Comparison of ENCODE assay signal across 8 mouse cellular contexts in the genomic region with DNA sequence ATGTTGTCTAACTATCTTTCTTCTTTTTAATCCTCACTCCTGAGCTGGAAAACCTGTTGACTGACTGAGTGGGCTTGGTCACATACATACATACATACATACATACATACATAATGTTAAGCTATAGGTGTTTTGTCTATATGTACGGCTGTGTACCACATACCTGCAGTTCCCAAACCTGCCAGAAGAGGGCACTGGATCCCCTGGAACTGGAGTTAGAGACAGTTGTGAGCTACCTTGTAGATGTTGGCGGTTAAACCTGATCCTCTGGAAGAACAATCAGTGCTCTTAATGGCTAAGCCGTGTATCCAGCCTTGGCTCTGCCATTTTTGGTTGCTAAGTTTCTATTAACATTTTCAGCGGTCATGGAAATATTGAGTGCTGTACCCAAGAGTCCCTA. TPM values are rescaled to one million over a fixed set of nuclear protein-coding genes. Genes with fewer than 3 reads are reported as not detected.
DNase-seq lines count a peak whose midpoint lies in the region; ATAC-seq and TF ChIP-seq lines count a peak whose summit lies in the region.

No protein-coding gene starts in this region.

- H3K27me3 ChIP-seq in Patski = no peaks in the 10 kb centered on the region

- POLR2A ChIA-PET in Patski (lab: Charles Lee) = no interaction called here

- peak; percentile 18 to 65 for DNase-seq in frontal cortex, adult 2 months (ENCODE audit: extremely low spot score in 1 of 2, low spot score in 1 of 2)
- no peak for DNase-seq in Patski (ENCODE audit: low read depth, low spot score)
- DNase-seq in heart, adult 9 months (ENCODE audit: low spot score in 2 of 2) = peak; percentile 26 to 70
- DNase-seq in left cerebral cortex, postnatal 14 days (ENCODE audit: low spot score in 2 of 2) = peak; percentile 44 to 67
- peak; percentile 17 to 60 for DNase-seq in monocyte, adult 2 months (ENCODE audit: low read depth in 1 of 2, low spot score in 2 of 2)
- peak; percentile 13 to 30 for DNase-seq in thymus, adult 18-20 months

- peak; percentile 84 for TF ChIP-seq CTCF in Patski (IDR thresholded peaks at IDR 0.05)

- no peak for ATAC-seq in frontal cortex, adult (ENCODE audit: low TSS enrichment)
- no peak for ATAC-seq in Patski
- peak; percentile 66 for ATAC-seq in common myeloid progenitor, adult 5-6 weeks (replicated peaks; ENCODE audit: low read depth, poor library complexity, severe bottlenecking)

- CTCF ChIA-PET in Patski (lab: Charles Lee) = interaction anchor here (0.7 to 6.6 kb wide), 16 partner anchors 9 to 364 kb away, joined by 3 to 133 read pairs (median 4); no protein-coding TSS in a partner anchor

- in situ Hi-C loops in Patski (cut with MboI; ENCODE audit: low pct_unique_long_range_greater_than_20kb) = loop anchor here (5.0 kb wide), 1 partner anchor 151 kb away; no protein-coding TSS in a partner anchor

- intact Hi-C loops in left cerebral cortex, postnatal 14 days (cut with DNase I) = loop anchor here (2.0 to 5.0 kb wide), 2 partner anchors 66 to 151 kb away; no protein-coding TSS in a partner anchor

RNA-seq across cellular contexts. Expression of a gene that starts 7.6 kb away (rescaled TPM):
- 2.0 and 2.5 TPM in 2 replicates for polyA plus RNA-seq in frontal cortex, adult 2 months (2012; rRNA removed)
- polyA plus RNA-seq in Patski (2021) = 6.8 TPM
- not detected in 2 replicates for total RNA-seq in common myeloid progenitor, adult 5-6 weeks (2017)
- 1 to 10 TPM; 2.9 to 3.1 TPM for total RNA-seq in left cerebral cortex, postnatal 14 days (2021)

RNA-seq across cellular contexts. Expression of a gene that starts 36.9 kb away (rescaled TPM):
- polyA plus RNA-seq in frontal cortex, adult 2 months (2012; rRNA removed) = not detected in 2 replicates
- not detected for polyA plus RNA-seq in Patski (2021)
- 1.2 TPM in 1 of 2 replicates, not detected in the other for total RNA-seq in common myeloid progenitor, adult 5-6 weeks (2017)
- not detected for total RNA-seq in left cerebral cortex, postnatal 14 days (2021)
